Mouse (Mus musculus) hindbrain, embryonic 16.5 days (tissue): ENCODE measurements around the gene Mrtfa. TPM values are rescaled to one million over a fixed set of nuclear protein-coding genes. Genes with fewer than 3 reads are reported as not detected.
"Not testable (repeated sequence)": the region's sequence is repeated elsewhere in the genome, so short reads cannot be mapped to it uniquely, and the experiment has no call there.

ENCODE experiments used
- ATAC-seq: fragments of 200-750 bp; cut with Nextera tagmentation; 2 replicates; pipeline ENCODE4 v1.8.0; 2017; ENCODE audit warnings: moderate TSS enrichment, moderate library complexity
- H3K27ac ChIP-seq: fragments of 300-500 bp; sonication (generic); 2 replicates; pipeline ENCODE4 v1.5.1; 2014; ENCODE audit warnings: low read depth, mild to moderate bottlenecking, control low read depth, low read length, moderate library complexity
- H3K27me3 ChIP-seq: fragments of 300-500 bp; sonication (generic); replicated peaks from 2 replicates; pipeline ENCODE4 v1.6.1; 2014; ENCODE audit warnings: low read length; ENCODE audit not compliant: control insufficient read depth, insufficient read depth
- H3K36me3 ChIP-seq: fragments of 300-500 bp; sonication (generic); 2 replicates; pipeline ENCODE4 v1.6.1; 2014; ENCODE audit warnings: mild to moderate bottlenecking, low read length, moderate library complexity, mixed read lengths; ENCODE audit not compliant: control insufficient read depth, insufficient read depth
- H3K4me1 ChIP-seq: fragments of 300-500 bp; sonication (generic); 2 replicates; pipeline ENCODE4 v1.6.1; 2014; ENCODE audit warnings: low read depth, low read length; ENCODE audit not compliant: control insufficient read depth, insufficient read depth
- H3K4me2 ChIP-seq: fragments of 300-500 bp; sonication (generic); 2 replicates; pipeline ENCODE4 v1.6.1; 2014; ENCODE audit warnings: mild to moderate bottlenecking, low read length, control low read depth, moderate library complexity
- H3K4me3 ChIP-seq: fragments of 300-500 bp; sonication (generic); 2 replicates; pipeline ENCODE4 v1.5.1; 2014; ENCODE audit warnings: mild to moderate bottlenecking, low read length, control low read depth, moderate library complexity
- H3K9ac ChIP-seq: fragments of 300-500 bp; sonication (generic); 2 replicates; pipeline ENCODE4 v1.6.1; 2014; ENCODE audit warnings: low read depth, mild to moderate bottlenecking, control low read depth, low read length, moderate library complexity
- H3K9me3 ChIP-seq: fragments of 300-500 bp; sonication (generic); 2 replicates; pipeline ENCODE4 v1.6.1; 2014; ENCODE audit warnings: mild to moderate bottlenecking, low read length, moderate library complexity; ENCODE audit not compliant: control insufficient read depth
- WGBS: fragments of 180-500 bp; shearing (Covaris S2); extraction: QIAGEN DNeasy Blood & Tissue Kit; methylation state at CpG from one replicate; pipeline ENCODE4 v1.1.7; 2014; 5-methylcytosine and 5-hydroxymethylcytosine counted together
- polyA plus RNA-seq: library from polyadenylated mRNA; unstranded; fragments of >200 nt; fragmentation: Nextera tagmentation; extraction: Ambion mirVana; gene quantifications from 2 replicates; pipeline ENCODE4 v1.2.1, GENCODE M21; 2015

The Mrtfa gene
- polyA plus RNA-seq, 1 experiment from 2014 or later: 24.1 TPM

DNA sequence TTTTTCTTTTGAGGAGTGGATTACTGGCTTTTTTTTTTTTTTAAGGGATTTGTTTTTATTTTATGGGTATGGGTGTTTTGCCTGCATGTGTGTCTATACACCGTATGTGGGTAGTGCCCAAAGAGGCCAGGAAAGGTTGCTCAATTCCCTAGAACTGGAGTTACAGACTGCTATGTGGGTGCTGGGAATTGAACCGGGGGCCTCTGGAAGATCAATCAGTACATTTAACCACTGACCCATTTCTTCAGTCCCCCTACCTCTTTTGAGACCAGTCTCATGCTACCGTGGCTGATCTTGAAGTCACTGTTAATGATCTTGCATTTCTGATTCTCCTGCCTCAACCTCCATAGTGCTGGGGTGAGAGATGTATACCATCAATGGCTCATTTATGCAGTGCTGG lies 36.7 kb upstream of the Mrtfa start:
- no peaks in the 10 kb centered on the region for H3K36me3 ChIP-seq
- ATAC-seq: no peak
- no peak overlapping the region for H3K4me2 ChIP-seq
- H3K27ac ChIP-seq: no peak overlapping the region
- no peaks in the 10 kb centered on the region for H3K9me3 ChIP-seq
- no peak overlapping the region for H3K4me3 ChIP-seq
- no peak overlapping the region for H3K9ac ChIP-seq
- no peaks in the 10 kb centered on the region for H3K4me1 ChIP-seq
- WGBS: 89% methylated on average over 3 of the region's 3 CpGs
- H3K27me3 ChIP-seq: no peaks in the 10 kb centered on the region

DNA sequence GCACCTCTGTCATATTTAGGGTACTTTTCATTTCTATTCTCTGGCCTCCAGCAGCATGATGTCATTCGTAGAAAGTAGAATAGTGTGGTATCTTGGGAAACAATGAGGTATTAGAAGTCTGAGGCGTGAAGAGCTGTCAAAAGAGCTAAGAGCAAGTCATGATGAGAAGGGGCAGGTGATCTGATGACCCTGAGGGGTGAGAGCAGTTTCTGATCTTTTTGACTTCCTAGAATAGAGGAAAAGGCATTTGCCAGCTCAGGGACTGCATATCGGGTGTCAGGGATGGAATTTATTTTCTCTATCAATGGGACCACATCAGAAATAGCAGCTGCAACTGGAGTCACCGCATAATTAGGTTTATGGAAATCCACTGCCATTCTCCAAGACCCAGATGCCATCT lies 36.2 kb upstream of the Mrtfa start:
- ATAC-seq: no peak
- no peak overlapping the region for H3K27ac ChIP-seq
- no peaks in the 10 kb centered on the region for H3K27me3 ChIP-seq
- no peak overlapping the region for H3K4me2 ChIP-seq
- no peak overlapping the region for H3K4me3 ChIP-seq
- no peaks in the 10 kb centered on the region for H3K9me3 ChIP-seq
- 40% methylated on average over 4 of the region's 4 CpGs for WGBS
- H3K9ac ChIP-seq: no peak overlapping the region
- H3K4me1 ChIP-seq: no peaks in the 10 kb centered on the region
- H3K36me3 ChIP-seq: no peaks in the 10 kb centered on the region

DNA sequence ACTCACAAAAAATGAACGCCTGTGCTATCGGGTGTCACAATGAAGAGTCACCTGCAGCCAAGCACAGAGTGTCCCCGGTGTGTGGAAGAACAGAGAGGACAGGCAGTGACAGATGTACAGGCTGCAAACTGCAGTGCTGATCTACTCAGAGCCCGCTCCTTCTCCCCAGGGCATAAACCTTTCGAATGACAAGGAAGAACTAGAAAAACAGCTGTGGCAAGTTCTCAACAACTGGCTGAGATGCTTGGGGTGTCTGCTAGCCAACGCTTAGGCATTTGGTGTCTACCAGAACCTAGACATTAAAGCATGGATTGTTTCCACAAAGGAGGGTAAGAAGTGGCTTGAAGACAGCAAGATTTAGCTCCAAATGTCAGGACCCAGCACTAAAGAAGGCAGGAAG lies 35.2 kb upstream of the Mrtfa start:
- no peaks in the 10 kb centered on the region for H3K36me3 ChIP-seq
- H3K4me2 ChIP-seq: no peak overlapping the region
- H3K9ac ChIP-seq: no peak overlapping the region
- no peak overlapping the region for H3K4me3 ChIP-seq
- no peak for ATAC-seq
- no peaks in the 10 kb centered on the region for H3K9me3 ChIP-seq
- no peak overlapping the region for H3K27ac ChIP-seq
- 73% methylated on average over 6 of the region's 6 CpGs for WGBS
- H3K4me1 ChIP-seq: no peaks in the 10 kb centered on the region
- no peaks in the 10 kb centered on the region for H3K27me3 ChIP-seq

DNA sequence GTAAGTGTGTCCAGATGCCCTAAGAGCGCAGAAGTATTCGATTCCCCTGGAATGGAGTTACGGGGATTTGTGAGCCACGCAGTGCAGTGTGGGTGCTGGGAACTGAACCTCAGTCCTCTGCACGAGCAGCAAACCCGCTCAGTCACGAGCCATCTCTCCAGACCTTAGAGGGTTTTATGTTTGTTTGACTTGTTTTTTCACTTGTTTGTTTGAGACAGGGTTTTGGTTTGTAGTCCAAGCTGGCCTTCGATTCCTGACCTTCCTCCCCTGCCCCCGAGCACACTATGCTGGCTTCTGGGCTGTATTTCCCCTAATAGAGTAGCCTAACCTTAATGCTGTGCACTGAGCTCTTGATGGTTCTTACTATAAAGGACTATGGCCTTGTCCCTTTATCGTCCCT lies 34.5 kb upstream of the Mrtfa start:
- Histone ChIP-seq H3K9ac (no peak overlapping the region), H3K36me3 (no peaks in the 10 kb centered on the region), H3K4me2 (no peak overlapping the region), H3K27me3 (no peaks in the 10 kb centered on the region), H3K4me3 (no peak overlapping the region), H3K27ac (no peak overlapping the region), H3K9me3 (no peaks in the 10 kb centered on the region), H3K4me1 (no peaks in the 10 kb centered on the region)
- WGBS: 88% methylated on average over 10 of the region's 10 CpGs
- ATAC-seq: no peak

DNA sequence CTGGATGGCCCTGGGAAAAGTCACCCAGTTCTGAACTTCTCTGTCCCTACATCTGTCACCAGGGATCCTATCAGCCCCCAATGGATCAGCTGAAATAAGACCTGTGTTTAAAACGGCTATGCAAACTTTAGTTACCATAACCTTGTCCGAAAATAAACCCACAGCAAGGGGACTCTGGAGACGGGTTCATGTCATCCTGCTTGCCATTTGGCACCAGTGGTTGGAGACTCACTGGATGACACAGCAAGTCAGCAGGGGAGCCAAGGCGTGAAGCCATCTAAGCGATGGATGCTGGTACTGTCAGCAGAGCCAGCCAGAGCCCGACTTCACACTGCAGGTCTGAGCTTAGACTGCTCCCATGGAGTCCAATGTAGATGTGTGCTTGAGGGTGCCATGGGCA lies 30.9 kb upstream of the Mrtfa start:
- Histone ChIP-seq H3K4me3 (no peak overlapping the region), H3K27ac (no peak overlapping the region), H3K36me3 (no peaks in the 10 kb centered on the region), H3K9me3 (no peaks in the 10 kb centered on the region), H3K4me2 (no peak overlapping the region), H3K9ac (no peak overlapping the region), H3K27me3 (no peaks in the 10 kb centered on the region), H3K4me1 (no peaks in the 10 kb centered on the region)
- WGBS: 72% methylated on average over 6 of the region's 6 CpGs
- ATAC-seq: no peak

DNA sequence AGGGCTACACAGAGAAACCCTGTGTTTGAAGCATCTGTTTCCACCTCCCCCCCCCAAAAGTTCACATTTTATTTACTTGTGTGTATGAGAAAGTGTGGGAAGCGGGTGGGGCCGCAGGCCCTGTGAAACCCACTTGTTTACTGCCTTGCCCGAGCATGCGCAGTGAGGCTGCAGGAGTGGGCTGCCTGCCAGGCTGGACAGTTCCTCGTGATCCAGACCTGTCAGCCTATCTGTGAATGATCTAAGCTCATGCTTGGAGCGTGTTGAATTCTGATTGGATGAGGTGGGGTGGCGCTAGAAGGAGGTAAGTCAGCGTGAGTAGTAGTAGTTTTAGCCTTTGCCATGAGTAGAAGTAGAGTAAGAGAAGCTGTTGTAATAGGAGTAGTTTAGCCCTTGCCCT lies 29.5 kb upstream of the Mrtfa start:
- WGBS: 73% methylated on average over 8 of the region's 8 CpGs
- H3K9ac ChIP-seq, H3K4me1 ChIP-seq, H3K36me3 ChIP-seq, H3K9me3 ChIP-seq, H3K4me2 ChIP-seq, ATAC-seq, H3K27ac ChIP-seq, H3K27me3 ChIP-seq, H3K4me3 ChIP-seq: not testable (repeated sequence)

DNA sequence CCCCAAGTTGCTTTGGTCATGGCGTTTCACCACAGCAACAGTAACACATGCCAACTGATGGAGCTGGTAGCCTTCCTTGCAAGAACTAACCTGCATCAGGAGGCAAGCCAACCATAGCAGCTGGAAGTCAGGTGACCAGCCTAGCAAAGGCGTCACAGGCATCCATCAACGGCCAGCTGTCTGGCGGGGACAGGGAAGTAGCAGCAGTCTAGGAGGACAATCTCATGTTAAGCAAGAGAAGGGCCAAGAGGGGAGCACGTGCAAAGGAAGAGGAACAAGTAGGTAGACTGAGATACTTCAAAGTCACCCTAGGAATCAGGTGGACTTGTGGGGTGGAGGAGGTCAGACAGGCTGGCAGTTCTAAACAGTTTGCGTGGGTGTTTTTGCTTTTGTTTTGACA lies 28.5 kb upstream of the Mrtfa start:
- no peak overlapping the region for H3K27ac ChIP-seq
- H3K9ac ChIP-seq: no peak overlapping the region
- no peak for ATAC-seq
- no peak overlapping the region for H3K4me2 ChIP-seq
- H3K4me1 ChIP-seq: no peaks in the 10 kb centered on the region
- H3K36me3 ChIP-seq: no peaks in the 10 kb centered on the region
- H3K9me3 ChIP-seq: no peaks in the 10 kb centered on the region
- no peaks in the 10 kb centered on the region for H3K27me3 ChIP-seq
- WGBS: 77% methylated on average over 6 of the region's 6 CpGs
- no peak overlapping the region for H3K4me3 ChIP-seq

DNA sequence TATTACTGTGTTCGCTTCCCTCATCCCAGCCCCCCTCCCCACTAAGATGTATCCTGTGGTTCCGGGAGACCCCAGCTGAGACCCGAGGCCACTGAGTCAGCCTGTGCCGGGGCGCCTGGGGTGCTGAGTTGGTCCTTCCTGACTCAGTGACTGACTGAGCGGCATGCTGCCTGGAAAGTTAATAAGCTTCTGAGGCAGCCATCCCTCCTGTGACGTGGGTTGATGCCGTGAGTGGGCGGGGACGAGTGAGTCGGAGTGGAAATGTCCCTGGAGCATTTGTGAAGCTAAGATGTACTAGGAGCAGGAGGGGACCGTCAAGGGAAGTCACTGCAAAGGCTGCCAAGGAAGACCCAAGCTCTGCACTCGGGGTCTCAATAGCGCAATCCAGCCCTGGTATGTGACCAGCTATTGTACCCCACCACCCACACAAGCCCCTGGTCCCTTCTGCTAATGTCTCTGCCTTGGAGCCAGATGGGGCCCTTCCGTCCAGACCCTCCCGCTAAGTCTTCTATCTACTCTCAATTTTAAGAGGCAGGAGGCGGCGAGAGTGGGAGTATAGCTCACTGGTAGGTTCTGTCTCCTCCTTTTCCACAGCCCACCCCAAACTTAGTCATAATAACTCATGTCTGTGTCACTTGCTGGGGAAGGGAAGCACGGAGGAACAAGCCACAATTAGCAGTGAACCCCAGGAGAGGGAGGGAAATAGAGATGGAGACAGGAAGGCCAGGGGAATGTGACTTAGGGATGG lies 26.5 kb upstream of the Mrtfa start:
- Histone ChIP-seq H3K4me2 (no peak overlapping the region), H3K9me3 (no peaks in the 10 kb centered on the region), H3K4me3 (no peak overlapping the region), H3K36me3 (no peaks in the 10 kb centered on the region), H3K4me1 (no peaks in the 10 kb centered on the region), H3K27me3 (no peaks in the 10 kb centered on the region), H3K9ac (no peak overlapping the region), H3K27ac (no peak overlapping the region)
- WGBS: 80% methylated on average over 19 of the region's 19 CpGs
- ATAC-seq: no peak

DNA sequence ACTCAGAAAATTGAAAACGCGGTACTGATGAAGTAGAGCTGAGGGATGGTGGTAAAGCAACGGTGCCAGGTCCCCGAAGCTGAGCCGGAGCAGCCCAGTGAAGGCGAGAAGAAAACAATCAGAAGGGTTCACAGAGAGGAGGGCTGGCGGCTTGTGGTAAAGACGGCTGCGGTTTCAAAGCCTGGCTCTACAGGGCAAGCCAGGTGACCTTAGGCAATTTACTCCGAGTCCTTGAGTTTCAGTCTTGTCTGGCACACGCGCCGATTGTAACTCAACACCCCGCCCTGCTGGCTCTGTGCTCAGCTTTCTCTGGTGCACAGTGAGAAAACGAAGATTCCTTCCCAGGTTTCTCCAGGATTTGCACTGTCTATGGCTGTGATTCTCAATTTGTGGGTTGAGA lies 22.4 kb upstream of the Mrtfa start:
- ATAC-seq: no peak
- Histone ChIP-seq H3K9ac (no peak overlapping the region), H3K4me1 (no peaks in the 10 kb centered on the region), H3K27ac (no peak overlapping the region), H3K36me3 (no peaks in the 10 kb centered on the region), H3K4me3 (no peak overlapping the region), H3K4me2 (no peak overlapping the region), H3K27me3 (no peaks in the 10 kb centered on the region), H3K9me3 (no peaks in the 10 kb centered on the region)
- 77% methylated on average over 15 of the region's 15 CpGs for WGBS

DNA sequence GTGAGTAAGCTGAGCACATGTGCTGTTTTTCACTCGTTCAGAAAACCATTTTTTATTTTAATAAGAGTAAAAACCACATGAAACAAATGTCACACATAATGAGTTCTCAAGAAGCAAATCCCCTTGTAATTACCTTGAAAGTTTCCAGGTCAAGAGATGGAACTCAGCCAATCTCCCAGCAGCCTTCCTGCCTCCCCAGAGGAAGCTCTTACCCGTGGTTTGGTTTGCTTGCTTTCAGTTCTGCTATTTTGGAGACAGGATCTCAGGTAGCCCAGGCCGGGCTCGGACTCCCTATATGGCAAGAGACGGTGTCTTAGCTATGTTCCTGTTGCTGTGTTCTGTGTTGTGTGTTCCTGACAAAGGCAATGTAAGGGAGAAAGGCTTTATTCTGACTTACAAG lies 19.9 kb upstream of the Mrtfa start:
- H3K36me3 ChIP-seq: no peaks in the 10 kb centered on the region
- no peak overlapping the region for H3K27ac ChIP-seq
- no peaks in the 10 kb centered on the region for H3K9me3 ChIP-seq
- no peaks in the 10 kb centered on the region for H3K4me1 ChIP-seq
- H3K4me3 ChIP-seq: no peak overlapping the region
- ATAC-seq: no peak
- H3K9ac ChIP-seq: no peak overlapping the region
- 67% methylated on average over 5 of the region's 5 CpGs for WGBS
- H3K4me2 ChIP-seq: no peak overlapping the region
- H3K27me3 ChIP-seq: no peaks in the 10 kb centered on the region
